Mouse (Mus musculus) left cerebral cortex, postnatal 10 days (tissue): ENCODE results near the gene Gm20388. TPM values are rescaled to one million over a fixed set of nuclear protein-coding genes. Genes with fewer than 3 reads are reported as not detected.
A peak's percentile ranks its signal among the peaks of the same experiment; 100 is the strongest.

Experiments used
- DNase-seq, 2 experiments: peaks; one replicate each; pipeline ENCODE4 v3.0.0; 2021 to 2022; ENCODE audit warnings: low spot score in 2 of 2, mixed read lengths in 1 of 2; ENCODE audit errors: extremely low spot score in 1 of 2
- intact Hi-C: fragments of 180-260 bp; cut with DNase I; formaldehyde crosslinking; loops from one replicate; pipeline ENCODE4 v1.15.1; 2025
- total RNA-seq, 2 experiments: library from RNA; stranded (reverse); gene quantifications; 2 replicates each; pipeline ENCODE4 v1.2.3; 2021

Gm20388 gene
- total RNA-seq, 2 experiments from 2014 or later = 4.4 to 9.0 TPM

GRCm38 (mm10) chr8:122407678-122408077 is 2497.0 kb downstream of the Gm20388 start:
- intact Hi-C loops = no loop called here
- no peak for DNase-seq

- no peak for DNase-seq
- intact Hi-C loops = no loop called here
Measured at GRCm38 (mm10) chr8:122414311-122414710, 2503.7 kb downstream of the Gm20388 start.

GRCm38 (mm10) chr8:122415554-122415953 is 2504.9 kb downstream of the Gm20388 start:
- intact Hi-C loops = no loop called here
- DNase-seq = no peak

GRCm38 (mm10) chr8:122419881-122420555 is 2509.4 kb downstream of the Gm20388 start:
- DNase-seq = peak; percentile 27 to 58
- intact Hi-C loops = no loop called here

GRCm38 (mm10) chr8:122421376-122422070 is 2510.9 kb downstream of the Gm20388 start, which contains the start of gene Il17c:
TSS of gene Il17c (plus strand) at chr8:122422020.
- intact Hi-C loops = no loop called here
- no peak for DNase-seq

- DNase-seq = no peak
- intact Hi-C loops = no loop called here
Measured at GRCm38 (mm10) chr8:122423217-122423616, 2512.6 kb downstream of the Gm20388 start.

GRCm38 (mm10) chr8:122423659-122424058 is 2513.0 kb downstream of the Gm20388 start:
- intact Hi-C loops = no loop called here

GRCm38 (mm10) chr8:122426145-122426544 is 2515.5 kb downstream of the Gm20388 start:
- intact Hi-C loops = no loop called here
- DNase-seq = no peak

More at GRCm38 (mm10) chr8:122423659-122424058, 2513.0 kb downstream of the Gm20388 start:
- DNase-seq = no peak

- peak in 1 of 2 experiments; percentile 13 for DNase-seq
- intact Hi-C loops = no loop called here
Measured at GRCm38 (mm10) chr8:122427607-122428006, 2517.0 kb downstream of the Gm20388 start.

GRCm38 (mm10) chr8:122428163-122428562 is 2517.5 kb downstream of the Gm20388 start:
- intact Hi-C loops = no loop called here
- DNase-seq = no peak

- intact Hi-C loops = no loop called here
Measured at GRCm38 (mm10) chr8:122430058-122430636, 2519.5 kb downstream of the Gm20388 start.

GRCm38 (mm10) chr8:122430646-122431045 is 2520.0 kb downstream of the Gm20388 start:
- intact Hi-C loops = no loop called here
- no peak for DNase-seq

More at GRCm38 (mm10) chr8:122430058-122430636, 2519.5 kb downstream of the Gm20388 start:
- no peak for DNase-seq

GRCm38 (mm10) chr8:122431694-122432442 is 2521.2 kb downstream of the Gm20388 start:
- no peak for DNase-seq
- intact Hi-C loops = no loop called here

GRCm38 (mm10) chr8:122432443-122433268 is 2522.0 kb downstream of the Gm20388 start, which contains the start of gene Cyba:
TSS of gene Cyba (minus strand) at chr8:122432930.
- peak in 1 of 2 experiments; percentile 84 for DNase-seq
- intact Hi-C loops = no loop called here

GRCm38 (mm10) chr8:122433269-122433905 is 2522.7 kb downstream of the Gm20388 start:
- intact Hi-C loops = no loop called here
- no peak for DNase-seq

GRCm38 (mm10) chr8:122435375-122435774 is 2524.7 kb downstream of the Gm20388 start:
- intact Hi-C loops = no loop called here
- DNase-seq = no peak

GRCm38 (mm10) chr8:122436146-122436545 is 2525.5 kb downstream of the Gm20388 start:
- intact Hi-C loops = no loop called here
- no peak for DNase-seq
